Mouse (Mus musculus) hindbrain, embryonic 11.5 days (tissue): ENCODE measurements around the gene P2ry6. TPM values are rescaled to one million over a fixed set of nuclear protein-coding genes. Genes with fewer than 3 reads are reported as not detected.

ENCODE experiments used
- ATAC-seq: fragments of 200-750 bp; cut with Nextera tagmentation; 2 replicates; pipeline ENCODE4 v1.8.0; 2017; ENCODE audit warnings: mild to moderate bottlenecking, moderate TSS enrichment, moderate library complexity; ENCODE audit not compliant: low FRiP score
- DNase-seq: peaks from one replicate; pipeline ENCODE4 v3.0.0-alpha.2; 2015; ENCODE audit warnings: low spot score
- H3K27ac ChIP-seq: fragments of 300-500 bp; sonication (generic); 2 replicates; pipeline ENCODE4 v1.5.1; 2014; ENCODE audit warnings: mild to moderate bottlenecking, low read depth, low read length
- H3K27me3 ChIP-seq: fragments of 300-500 bp; sonication (generic); 2 replicates; pipeline ENCODE4 v1.6.1; 2014; ENCODE audit warnings: mild to moderate bottlenecking, low read length, moderate library complexity, mixed read lengths; ENCODE audit not compliant: control insufficient read depth, insufficient read depth
- H3K36me3 ChIP-seq: fragments of 300-500 bp; sonication (generic); 2 replicates; pipeline ENCODE4 v1.6.1; 2014; ENCODE audit warnings: mild to moderate bottlenecking, low read length, moderate library complexity, mixed read lengths; ENCODE audit not compliant: control insufficient read depth, insufficient read depth
- H3K4me1 ChIP-seq: fragments of 300-500 bp; sonication (generic); replicated peaks from 2 replicates; pipeline ENCODE4 v1.6.1; 2014; ENCODE audit warnings: low read length, mixed read lengths; ENCODE audit not compliant: control insufficient read depth, insufficient read depth
- H3K4me2 ChIP-seq: fragments of 300-500 bp; sonication (generic); replicated peaks from 2 replicates; pipeline ENCODE4 v1.6.1; 2014; ENCODE audit warnings: mild to moderate bottlenecking, low read depth, low read length
- H3K4me3 ChIP-seq: fragments of 300-500 bp; sonication (generic); 2 replicates; pipeline ENCODE4 v1.5.1; 2014; ENCODE audit warnings: low read depth, low read length
- H3K9ac ChIP-seq: fragments of 300-500 bp; sonication (generic); 2 replicates; pipeline ENCODE4 v1.6.1; 2014; ENCODE audit warnings: low read depth, low read length
- H3K9me3 ChIP-seq: fragments of 300-500 bp; sonication (generic); 2 replicates; pipeline ENCODE4 v1.6.1; 2016; ENCODE audit warnings: low read length; ENCODE audit not compliant: control insufficient read depth
- WGBS: fragments of 180-500 bp; shearing (Covaris S2); extraction: QIAGEN DNeasy Blood & Tissue Kit; methylation state at CpG from one replicate; pipeline ENCODE4 v1.1.7; 2014; 5-methylcytosine and 5-hydroxymethylcytosine counted together
- polyA plus RNA-seq: library from polyadenylated mRNA; unstranded; fragments of >200 nt; fragmentation: Nextera tagmentation; extraction: Ambion mirVana; gene quantifications from 2 replicates; pipeline ENCODE4 v1.2.1, GENCODE M21; 2014

The P2ry6 gene
- polyA plus RNA-seq, 1 experiment from 2014 or later = 3.3 TPM

DNA sequence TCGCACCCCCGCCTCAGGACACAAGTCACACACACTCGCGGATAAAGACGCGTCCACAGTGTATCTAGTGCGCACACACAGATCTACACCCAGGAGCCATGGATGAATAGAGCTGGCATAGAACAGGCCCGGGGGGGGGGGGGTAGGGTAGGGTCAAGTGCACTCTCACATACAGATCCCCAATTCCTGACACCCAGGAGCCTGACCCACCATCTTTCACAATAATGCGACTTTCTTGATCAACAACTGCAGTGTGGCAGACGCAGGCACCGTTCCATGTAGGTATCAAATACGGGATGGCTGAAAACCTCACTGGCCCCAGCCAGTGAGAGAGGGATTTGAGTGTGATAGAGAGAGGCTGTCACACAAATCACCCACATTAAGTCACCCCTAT lies 79.6 kb downstream of the P2ry6 start:
- 7% methylated on average over 10 of the region's 12 CpGs for WGBS
- no peaks in the 10 kb centered on the region for H3K27me3 ChIP-seq
- H3K4me2 ChIP-seq = peak overlapping the region; percentile 94
- peak; percentile 53 for ATAC-seq
- 0 out of 2 replicates have a peak overlapping the region, but pooled peaks have one; percentile 6 for H3K27ac ChIP-seq
- H3K9ac ChIP-seq = peak overlapping the region; percentile 73
- H3K4me3 ChIP-seq = peak overlapping the region; percentile 47
- peak; percentile 34 for DNase-seq
- H3K36me3 ChIP-seq = no peaks in the 10 kb centered on the region
- H3K9me3 ChIP-seq = no peaks in the 10 kb centered on the region
- peaks cover 14% of the 10 kb centered on the region for H3K4me1 ChIP-seq

- H3K4me3 ChIP-seq = peak overlapping the region; percentile 47
- 0 out of 2 replicates have a peak overlapping the region, but pooled peaks have one; percentile 6 for H3K27ac ChIP-seq
- peak overlapping the region; percentile 94 for H3K4me2 ChIP-seq
- ATAC-seq (peak; percentile 72), DNase-seq (peak; percentile 70)
- 6% methylated on average over 29 of the region's 53 CpGs for WGBS
- no peaks in the 10 kb centered on the region for H3K27me3 ChIP-seq
- H3K4me1 ChIP-seq = peaks cover 14% of the 10 kb centered on the region
- no peaks in the 10 kb centered on the region for H3K9me3 ChIP-seq
- H3K36me3 ChIP-seq = no peaks in the 10 kb centered on the region
- peak overlapping the region; percentile 73 for H3K9ac ChIP-seq
Observed at GRCm38 (mm10) chr7:100894057-100894832, 80.2 kb downstream of the P2ry6 start.

DNA sequence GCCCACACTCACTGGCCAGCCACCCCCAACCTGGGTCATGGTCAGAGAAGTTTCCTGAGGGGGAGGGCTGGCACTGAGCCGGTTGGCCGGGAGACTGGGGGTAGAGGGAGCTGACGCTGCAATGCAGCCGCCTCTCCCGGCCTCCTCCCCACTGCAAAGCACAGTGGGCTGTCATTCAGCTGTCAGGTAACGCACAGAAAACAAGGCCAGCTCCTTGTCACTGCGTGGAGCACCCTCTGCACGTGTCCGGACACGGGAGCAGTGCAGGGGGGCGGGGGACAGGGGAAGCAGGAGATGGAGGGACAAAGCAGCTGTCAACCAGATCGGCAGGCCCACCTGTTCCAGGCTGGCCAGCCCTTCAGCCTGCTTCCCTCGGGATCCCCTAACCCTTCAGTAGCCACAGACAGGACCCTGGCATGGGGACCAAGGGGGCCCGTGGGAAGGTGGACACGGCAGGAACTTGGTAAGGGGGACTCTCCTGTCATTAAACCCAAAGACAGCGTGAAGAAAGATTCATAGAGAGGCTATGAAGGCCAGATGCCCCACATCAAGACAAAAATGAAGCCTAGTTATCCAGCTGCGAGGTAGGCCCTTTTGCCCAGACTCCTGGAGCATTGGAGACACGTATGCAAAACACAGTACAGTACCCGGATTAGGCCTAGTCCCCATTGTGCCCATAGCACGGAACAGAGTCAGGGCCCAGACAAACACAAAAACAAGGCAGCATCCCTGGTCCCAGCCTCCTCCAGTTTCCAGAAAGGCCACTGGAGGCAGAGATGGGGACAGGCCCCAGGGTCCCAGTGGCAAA lies 81.0 kb downstream of the P2ry6 start:
- no peaks in the 10 kb centered on the region for H3K36me3 ChIP-seq
- peaks cover 14% of the 10 kb centered on the region for H3K4me1 ChIP-seq
- DNase-seq = peak; percentile 31
- H3K9me3 ChIP-seq = no peaks in the 10 kb centered on the region
- ATAC-seq = peak; percentile 47
- H3K4me3 ChIP-seq = peak overlapping the region; percentile 47; the same call in 1 of the 2 replicates
- 46% methylated on average over 20 of the region's 20 CpGs for WGBS
- H3K4me2 ChIP-seq = peak overlapping the region; percentile 94
- peak overlapping the region; percentile 31; the same call in 1 of the 2 replicates for H3K9ac ChIP-seq
- no peak overlapping the region for H3K27ac ChIP-seq
- H3K27me3 ChIP-seq = no peaks in the 10 kb centered on the region

Other genes with a start within 250 kb of the P2ry6 start
- gene Relt, start 111.2 kb downstream of the P2ry6 start, polyA plus RNA-seq = 1.4 and 2.0 TPM in 2 replicates
- 6.3 and 8.3 TPM in 2 replicates for gene Arhgef17, start 42.5 kb downstream of the P2ry6 start, polyA plus RNA-seq
- 0.39 and 0.73 TPM in 2 replicates for gene P2ry2, start 38.2 kb upstream of the P2ry6 start, polyA plus RNA-seq
- gene Fchsd2, start 118.2 kb upstream of the P2ry6 start, polyA plus RNA-seq = 27.8 and 34.5 TPM in 2 replicates